Mouse (Mus musculus) cerebellum, postnatal 14 days (tissue): ENCODE measurements at regions not wholly inside any gene's neighbourhood (a gene's known extent, or its start where the extent isn't known, plus 50 kb on each side); places are given as distances from the start of the nearest gene placed in this dataset.
A peak's percentile ranks its signal among the peaks of the same experiment; 100 is the strongest.

Experiments used
- DNase-seq, 2 experiments: peaks; one replicate each; pipeline ENCODE4 v3.0.0; 2021; ENCODE audit warnings: mixed read lengths in 2 of 2

DNA sequence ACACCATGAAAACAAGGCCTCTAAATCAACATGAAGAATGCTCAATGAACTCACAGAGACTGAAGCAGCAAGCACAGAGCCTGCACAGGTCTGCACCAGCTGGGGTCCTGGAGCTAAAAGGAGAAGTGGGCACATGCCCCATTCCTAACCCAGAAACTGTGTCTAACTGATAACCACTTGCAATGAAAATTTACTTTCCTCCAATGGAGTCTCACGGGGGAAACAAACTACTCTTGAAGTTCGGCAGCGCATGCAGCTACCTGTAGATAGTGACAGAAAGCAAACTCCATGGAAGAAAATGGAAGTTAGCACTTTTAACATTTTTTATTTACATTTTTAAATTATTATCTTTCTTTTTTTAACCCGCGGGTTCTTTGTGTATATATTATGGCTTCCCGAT, 76.8 kb upstream of the Akap6 start:
- no peak for DNase-seq

DNA sequence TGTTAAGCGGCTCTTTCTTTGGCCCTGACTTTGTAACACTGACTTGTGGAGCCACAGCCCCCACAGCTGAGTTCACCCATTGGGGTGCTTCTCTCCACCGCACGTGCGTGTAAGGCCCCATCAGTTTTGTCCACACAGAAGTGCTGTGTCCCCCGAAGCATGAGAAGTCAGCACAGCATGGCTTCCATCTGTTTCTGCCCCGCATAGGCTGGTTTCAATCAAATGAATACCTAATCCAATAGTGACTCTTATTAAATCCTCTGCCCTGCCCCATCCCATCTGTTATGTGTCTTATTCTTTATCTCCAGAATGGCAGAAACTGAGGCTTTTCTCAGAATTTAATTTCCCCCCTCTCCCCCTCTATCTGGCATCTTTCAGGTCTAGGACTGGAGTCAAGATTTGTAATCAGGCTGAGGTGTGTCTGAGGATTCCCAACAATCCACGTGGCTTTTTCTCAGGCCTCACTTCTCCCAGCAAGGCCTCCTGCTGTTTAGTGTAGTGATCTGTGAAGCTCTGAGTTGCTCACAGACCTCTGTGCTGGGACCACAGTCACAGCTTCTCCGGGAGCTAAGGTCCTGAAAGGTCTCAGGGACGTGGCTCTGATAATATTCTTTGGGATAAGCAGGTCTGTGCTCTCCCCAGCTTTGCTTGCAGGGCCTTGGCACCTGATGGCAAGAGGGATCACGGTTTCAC, 75.6 kb upstream of the Akap6 start:
- peak; percentile 33 to 49 for DNase-seq

DNA sequence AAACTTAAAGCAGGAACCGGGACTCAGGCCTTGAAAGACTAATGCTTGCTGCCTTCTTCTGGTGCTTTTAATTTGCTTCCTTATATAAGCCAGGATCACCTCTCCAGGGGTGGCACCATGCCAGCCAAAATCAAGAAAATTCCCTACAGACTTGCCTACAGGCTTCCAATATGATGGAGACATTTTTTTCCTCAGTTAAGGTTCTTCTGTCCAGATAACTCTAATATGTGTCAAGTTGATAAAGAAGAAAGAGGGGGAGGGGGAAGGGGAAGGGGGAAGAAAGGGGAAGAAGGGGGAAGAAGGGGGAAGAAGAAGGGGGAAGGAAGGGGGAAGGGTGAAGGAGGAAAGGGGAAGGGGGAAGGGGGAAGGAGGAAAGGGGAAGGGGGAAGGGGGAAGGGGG, 74.3 kb upstream of the Akap6 start:
- DNase-seq = peak; percentile 14 to 37

DNA sequence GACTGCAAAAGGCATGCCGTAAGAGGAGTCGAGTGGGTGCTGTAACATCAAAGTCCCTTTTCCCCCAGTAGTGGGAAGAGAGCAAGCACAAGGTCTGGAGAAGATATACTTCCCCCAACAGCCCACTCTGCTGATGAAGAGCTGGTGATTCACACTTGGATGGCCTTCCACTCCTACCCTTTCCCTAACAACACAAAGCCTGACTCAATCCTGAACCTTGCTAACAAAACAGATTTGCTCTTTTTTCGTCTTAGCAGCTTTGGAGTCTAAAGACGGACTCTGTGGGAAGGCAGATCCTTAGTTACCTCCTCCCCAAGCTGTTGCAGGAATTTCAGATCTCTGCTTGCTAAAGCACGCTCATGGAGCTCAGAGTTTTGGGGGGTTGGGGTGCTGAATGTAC, 70.4 kb upstream of the Akap6 start:
- no peak for DNase-seq

DNA sequence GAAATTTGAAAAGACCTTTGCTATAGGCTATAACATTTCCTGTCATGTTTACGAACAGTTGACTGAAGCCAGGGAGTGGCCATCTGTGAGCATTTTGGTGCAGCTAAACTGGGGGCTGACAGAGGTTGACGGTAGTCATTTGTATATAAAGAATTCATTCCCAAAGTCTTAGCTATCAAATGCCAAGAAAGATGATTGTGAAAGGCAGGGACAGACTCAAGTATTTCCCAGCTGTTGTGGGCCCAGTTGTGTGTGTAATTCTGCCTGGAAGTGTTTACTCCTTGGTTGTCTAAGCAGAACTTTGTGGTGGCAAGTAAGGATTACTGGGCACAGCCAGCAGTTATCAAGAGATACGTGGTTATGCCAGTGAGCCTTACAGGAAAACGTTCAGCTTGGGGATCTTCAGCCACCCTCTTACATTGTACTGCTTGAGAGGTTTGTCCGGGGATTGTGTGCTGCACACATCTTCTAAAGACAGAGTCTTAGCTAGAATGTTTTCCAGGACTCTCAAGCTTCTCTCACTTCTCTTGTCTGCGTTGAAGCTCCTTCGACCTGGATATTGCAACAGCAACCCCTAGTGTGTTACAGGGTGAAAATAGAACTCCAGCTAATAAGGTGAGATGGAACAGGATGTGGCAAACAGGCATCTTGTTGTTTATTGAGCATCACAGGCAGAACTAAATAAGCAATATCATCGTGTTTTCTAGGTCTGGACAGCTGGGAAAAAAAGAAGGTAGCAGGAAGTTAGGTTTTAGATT, 63.9 kb upstream of the Akap6 start:
- no peak for DNase-seq

DNA sequence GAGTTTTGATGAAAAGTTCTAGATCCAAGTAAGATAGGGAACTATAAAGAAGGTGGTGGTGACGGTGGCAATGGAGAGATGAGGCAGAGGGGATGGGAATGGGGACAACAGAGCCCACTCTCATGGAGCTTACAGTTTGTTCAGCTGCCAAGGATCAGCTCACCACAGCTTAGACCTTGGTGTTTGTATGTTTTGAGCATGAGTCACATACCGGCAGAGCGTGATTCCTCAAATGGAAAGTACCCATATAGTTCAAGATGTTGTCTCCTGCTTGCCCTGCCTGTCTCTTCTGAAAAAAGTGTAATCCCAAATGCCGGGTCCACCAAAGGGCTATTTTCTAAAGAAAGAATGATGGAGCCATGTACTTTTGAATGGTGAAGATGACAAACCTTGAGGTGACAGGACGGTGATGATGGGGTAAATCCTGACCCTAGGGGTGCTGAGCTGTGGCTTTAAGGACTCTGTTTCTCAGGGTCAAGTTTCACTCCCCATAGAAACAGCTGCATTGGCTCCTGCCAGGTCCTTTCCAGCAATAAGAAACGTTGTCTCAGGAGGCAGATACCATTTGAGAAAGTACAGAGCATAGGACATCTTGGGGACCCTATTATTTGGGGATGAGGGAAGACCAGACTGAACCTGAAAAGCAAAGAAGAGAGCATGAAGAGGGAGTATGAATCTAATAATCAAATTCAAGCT, 62.8 kb upstream of the Akap6 start:
- no peak for DNase-seq

DNA sequence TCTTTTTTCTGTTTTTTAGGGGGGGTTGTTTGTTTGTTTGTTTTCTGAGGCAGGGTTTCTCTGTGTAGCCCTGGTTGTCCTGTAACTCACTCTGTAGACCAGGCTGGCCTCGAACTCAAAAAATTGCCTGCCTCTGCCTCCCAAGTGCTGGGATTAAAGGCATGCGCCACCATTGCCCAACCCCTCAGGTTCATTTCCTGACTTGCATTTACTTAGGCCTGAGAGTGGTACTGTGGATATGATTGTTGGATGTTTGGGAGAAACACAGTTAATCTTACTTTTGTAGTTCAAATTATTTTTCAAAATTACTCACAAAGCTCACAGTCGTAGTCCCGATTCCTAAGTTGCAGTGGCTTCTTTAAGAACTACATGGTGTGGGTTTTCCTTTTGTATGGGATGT, 62.3 kb upstream of the Akap6 start:
- DNase-seq = no peak

DNA sequence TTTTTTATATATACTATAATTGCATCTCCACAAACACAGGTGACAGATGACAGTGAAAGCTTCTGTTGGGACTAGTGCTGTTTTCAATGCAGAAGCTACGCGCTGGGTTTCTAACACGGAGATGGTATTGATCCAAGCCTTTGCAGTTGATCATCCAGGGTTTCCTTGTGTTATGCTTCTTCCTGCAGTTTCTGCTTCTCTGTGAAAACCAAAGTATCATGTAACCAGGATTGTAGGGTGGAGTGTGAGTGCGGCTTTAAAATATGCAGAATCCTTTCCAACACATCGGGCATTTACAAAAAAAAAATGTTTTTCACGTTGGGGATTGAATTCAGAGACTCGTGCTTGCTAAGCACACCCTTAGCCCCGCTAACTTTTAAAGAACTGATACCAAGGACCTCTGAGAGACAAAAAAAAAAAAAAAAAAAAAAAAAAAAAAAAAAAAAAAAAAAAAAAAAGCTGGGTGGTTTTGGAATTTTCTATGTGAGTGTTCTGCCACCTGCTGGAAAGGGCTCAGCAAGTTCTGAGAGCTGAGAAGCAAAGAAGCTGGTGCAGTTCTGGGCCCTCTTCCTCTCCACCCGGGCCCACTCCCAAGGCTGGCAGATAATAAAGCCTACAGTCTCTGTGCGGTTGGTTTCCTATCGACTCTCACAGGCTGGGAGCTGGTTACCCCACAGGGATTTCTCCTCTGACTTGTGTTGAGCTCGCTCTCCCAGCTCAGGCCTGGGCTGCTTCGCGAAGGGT, 61.5 kb upstream of the Akap6 start:
- DNase-seq = peak; percentile 67 to 73

DNA sequence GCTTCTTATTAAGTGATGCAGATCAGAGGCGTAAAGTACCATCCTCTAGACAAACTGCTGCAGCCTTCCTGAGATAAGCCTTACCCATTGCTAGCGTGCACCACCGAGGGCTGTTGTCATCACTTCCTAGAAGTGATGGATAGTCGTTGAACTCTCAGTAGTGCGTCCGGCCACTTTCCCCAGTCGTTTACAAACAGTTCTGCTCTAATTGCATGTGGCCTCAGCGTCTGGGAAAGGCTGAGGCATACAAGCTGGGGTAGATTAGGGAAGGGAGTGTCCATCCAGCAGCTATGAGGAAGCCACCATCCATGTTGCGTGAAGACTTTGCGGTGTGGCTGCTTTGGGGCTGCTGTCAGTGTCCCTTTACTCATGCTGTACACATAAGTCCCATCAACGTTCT, 60.7 kb upstream of the Akap6 start:
- no peak for DNase-seq

DNA sequence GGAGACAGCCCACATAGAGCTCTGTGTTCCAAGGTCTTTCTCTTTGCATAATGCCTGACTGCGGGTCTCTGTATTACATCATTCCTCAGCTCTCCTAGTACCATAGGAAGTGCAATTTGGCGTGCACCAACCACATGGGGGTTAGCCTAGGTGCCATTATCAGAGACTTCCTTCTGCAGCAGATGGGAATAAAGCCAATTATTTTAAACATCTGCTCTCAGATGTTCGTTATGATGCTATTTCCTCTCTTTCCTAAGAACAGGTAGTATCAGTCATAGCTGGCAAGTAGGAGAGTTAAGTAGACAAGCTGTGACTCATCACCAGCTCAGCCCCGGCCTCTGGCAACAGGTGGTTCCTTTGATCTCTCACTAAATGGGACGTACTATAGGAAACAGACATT, 55.1 kb upstream of the Akap6 start:
- no peak for DNase-seq
